Mouse (Mus musculus) brain, embryonic 14.5 days (tissue): ENCODE results near the gene Ndc80.

Experiments used
- CTCF ChIP-seq: fragments of 200-500 bp; IDR thresholded peaks from 2 replicates; pipeline ENCODE4 v1.5.1; 2012; ENCODE audit warnings: inconsistent platforms, mild to moderate bottlenecking, moderate library complexity, borderline replicate concordance; ENCODE audit not compliant: insufficient read depth, insufficient read length; ENCODE audit errors: extremely low read depth
- POLR2A ChIP-seq: fragments of 200-500 bp; IDR thresholded peaks from 2 replicates; pipeline ENCODE4 v1.6.1; 2012; ENCODE audit warnings: mild to moderate bottlenecking, inconsistent platforms, borderline replicate concordance; ENCODE audit not compliant: poor library complexity, insufficient read depth, insufficient read length, severe bottlenecking; ENCODE audit errors: extremely low read depth

GRCm38 (mm10) chr17:71528042-71528441 is 1.4 kb upstream of the Ndc80 start:
- TF ChIP-seq POLR2A (no peak), CTCF (no peak)
